Mouse (Mus musculus) intestine, postnatal 0 days (tissue): ENCODE measurements at regions not wholly inside any gene's neighbourhood (a gene's known extent, or its start where the extent isn't known, plus 50 kb on each side); places are given as distances from the start of the nearest gene placed in this dataset.

Experiments used
- ATAC-seq: fragments of 200-750 bp; cut with Nextera tagmentation; 2 replicates; pipeline ENCODE4 v1.8.0; 2017; ENCODE audit warnings: mild to moderate bottlenecking, moderate TSS enrichment, moderate library complexity
- H3K27ac ChIP-seq: fragments of 300-500 bp; sonication (generic); 2 replicates; pipeline ENCODE4 v1.5.1; 2014; ENCODE audit warnings: mild to moderate bottlenecking, low read depth, low read length, moderate library complexity
- H3K27me3 ChIP-seq: fragments of 300-500 bp; sonication (generic); replicated peaks from 2 replicates; pipeline ENCODE4 v1.6.1; 2014; ENCODE audit warnings: low read length, mixed read lengths; ENCODE audit not compliant: control insufficient read depth, insufficient read depth
- H3K36me3 ChIP-seq: fragments of 300-500 bp; sonication (generic); 2 replicates; pipeline ENCODE4 v1.6.1; 2014; ENCODE audit warnings: mild to moderate bottlenecking, moderate library complexity; ENCODE audit not compliant: control insufficient read depth, insufficient read depth
- H3K4me1 ChIP-seq: fragments of 300-500 bp; sonication (generic); replicated peaks from 2 replicates; pipeline ENCODE4 v1.6.1; 2014; ENCODE audit warnings: antibody characterized with exemption, low read length, mixed read lengths; ENCODE audit not compliant: control insufficient read depth, insufficient read depth
- H3K4me2 ChIP-seq: fragments of 300-500 bp; sonication (generic); replicated peaks from 2 replicates; pipeline ENCODE4 v1.6.1; 2014; ENCODE audit warnings: low read depth, mild to moderate bottlenecking, moderate library complexity
- H3K4me3 ChIP-seq: fragments of 300-500 bp; sonication (generic); 2 replicates; pipeline ENCODE4 v1.5.1; 2014; ENCODE audit warnings: low read depth, low read length
- H3K9ac ChIP-seq: fragments of 300-500 bp; sonication (generic); 2 replicates; pipeline ENCODE4 v1.6.1; 2014; ENCODE audit warnings: mild to moderate bottlenecking, low read depth, low read length
- H3K9me3 ChIP-seq: fragments of 300-500 bp; sonication (generic); 2 replicates; pipeline ENCODE4 v1.6.1; 2016; ENCODE audit warnings: mixed run types; ENCODE audit not compliant: control insufficient read depth
- CTCF ChIP-seq: sonication (generic); IDR thresholded peaks from 2 replicates; pipeline ENCODE4 v1.5.1; 2016; ENCODE audit warnings: low read depth, mild to moderate bottlenecking, control low read depth, antibody characterized with exemption, moderate library complexity
- WGBS: fragments of 180-500 bp; shearing (Covaris S2); extraction: QIAGEN DNeasy Blood & Tissue Kit; methylation state at CpG from one replicate; pipeline ENCODE4 v1.1.7; 2014; 5-methylcytosine and 5-hydroxymethylcytosine counted together

- TF ChIP-seq CTCF: no peak
- Histone ChIP-seq H3K9ac (no peak overlapping the region), H3K27ac (no peak overlapping the region), H3K4me2 (no peak overlapping the region), H3K36me3 (no peaks in the 10 kb centered on the region), H3K4me3 (no peak overlapping the region), H3K9me3 (no peaks in the 10 kb centered on the region), H3K27me3 (no peaks in the 10 kb centered on the region), H3K4me1 (no peaks in the 10 kb centered on the region)
- no peak for ATAC-seq
- WGBS: 86% methylated on average over 3 of the region's 3 CpGs
Observed at GRCm38 (mm10) chr10:124338923-124339322, 1050.3 kb downstream of the Slc16a7 start.

GRCm38 (mm10) chr10:124349300-124349699 is 1040.0 kb downstream of the Slc16a7 start:
- ATAC-seq: no peak

GRCm38 (mm10) chr10:124362795-124363194 is 1026.5 kb downstream of the Slc16a7 start:
- no peak for TF ChIP-seq CTCF
- H3K4me1 ChIP-seq: no peaks in the 10 kb centered on the region
- H3K4me3 ChIP-seq: no peak overlapping the region
- no peak overlapping the region for H3K27ac ChIP-seq
- no peak for ATAC-seq
- no peaks in the 10 kb centered on the region for H3K36me3 ChIP-seq
- H3K9ac ChIP-seq: no peak overlapping the region
- no peaks in the 10 kb centered on the region for H3K9me3 ChIP-seq
- H3K27me3 ChIP-seq: no peaks in the 10 kb centered on the region
- H3K4me2 ChIP-seq: no peak overlapping the region

More at GRCm38 (mm10) chr10:124349300-124349699, 1040.0 kb downstream of the Slc16a7 start:
- H3K4me1 ChIP-seq: no peaks in the 10 kb centered on the region
- no peak overlapping the region for H3K9ac ChIP-seq
- H3K4me2 ChIP-seq: no peak overlapping the region
- H3K36me3 ChIP-seq: no peaks in the 10 kb centered on the region
- 45% methylated on average over 2 of the region's 2 CpGs for WGBS
- H3K27ac ChIP-seq: no peak overlapping the region
- no peak overlapping the region for H3K4me3 ChIP-seq
- no peaks in the 10 kb centered on the region for H3K9me3 ChIP-seq
- no peak for TF ChIP-seq CTCF
- H3K27me3 ChIP-seq: no peaks in the 10 kb centered on the region

- H3K9ac ChIP-seq: no peak overlapping the region
- no peaks in the 10 kb centered on the region for H3K9me3 ChIP-seq
- H3K4me3 ChIP-seq: no peak overlapping the region
- H3K4me1 ChIP-seq: no peaks in the 10 kb centered on the region
- H3K27me3 ChIP-seq: no peaks in the 10 kb centered on the region
- no peak for TF ChIP-seq CTCF
- ATAC-seq: no peak
- no peak overlapping the region for H3K27ac ChIP-seq
- 54% methylated on average over 2 of the region's 2 CpGs for WGBS
- H3K4me2 ChIP-seq: no peak overlapping the region
- H3K36me3 ChIP-seq: no peaks in the 10 kb centered on the region
Observed at GRCm38 (mm10) chr10:124370994-124371393, 1018.3 kb downstream of the Slc16a7 start.

GRCm38 (mm10) chr10:124402647-124403046 is 986.6 kb downstream of the Slc16a7 start:
- 88% methylated on average over 2 of the region's 2 CpGs for WGBS
- no peak overlapping the region for H3K27ac ChIP-seq
- no peaks in the 10 kb centered on the region for H3K4me1 ChIP-seq
- ATAC-seq: no peak
- H3K9ac ChIP-seq: no peak overlapping the region
- no peak overlapping the region for H3K4me3 ChIP-seq
- H3K27me3 ChIP-seq: no peaks in the 10 kb centered on the region
- TF ChIP-seq CTCF: no peak
- no peak overlapping the region for H3K4me2 ChIP-seq
- no peaks in the 10 kb centered on the region for H3K9me3 ChIP-seq
- H3K36me3 ChIP-seq: no peaks in the 10 kb centered on the region

- ATAC-seq: no peak
- no peak overlapping the region for H3K4me2 ChIP-seq
- H3K9me3 ChIP-seq: no peaks in the 10 kb centered on the region
- no peak for TF ChIP-seq CTCF
- no peaks in the 10 kb centered on the region for H3K27me3 ChIP-seq
- H3K36me3 ChIP-seq: no peaks in the 10 kb centered on the region
- no peaks in the 10 kb centered on the region for H3K4me1 ChIP-seq
- 85% methylated on average over 2 of the region's 2 CpGs for WGBS
- H3K27ac ChIP-seq: no peak overlapping the region
- no peak overlapping the region for H3K9ac ChIP-seq
- H3K4me3 ChIP-seq: no peak overlapping the region
Observed at GRCm38 (mm10) chr10:124409633-124410032, 979.6 kb downstream of the Slc16a7 start.

- H3K9ac ChIP-seq: no peak overlapping the region
- no peaks in the 10 kb centered on the region for H3K36me3 ChIP-seq
- H3K9me3 ChIP-seq: no peaks in the 10 kb centered on the region
- no peaks in the 10 kb centered on the region for H3K4me1 ChIP-seq
- no peak for TF ChIP-seq CTCF
- ATAC-seq: no peak
- WGBS: 62% methylated on average over 6 of the region's 6 CpGs
- H3K27me3 ChIP-seq: no peaks in the 10 kb centered on the region
- H3K4me3 ChIP-seq: no peak overlapping the region
- H3K27ac ChIP-seq: no peak overlapping the region
- H3K4me2 ChIP-seq: no peak overlapping the region
Observed at GRCm38 (mm10) chr10:124416531-124416930, 972.7 kb downstream of the Slc16a7 start.
